Mouse (Mus musculus) kidney, postnatal 4 days (tissue): ENCODE measurements around the gene Camk1d.

Experiments
- DNase-seq, 2 experiments: peaks; one replicate each; pipeline ENCODE4 v3.0.0; 2021; ENCODE audit warnings: mixed read lengths in 2 of 2

Camk1d gene

GRCm38 (mm10) chr2:5714211-5715053 lies at the start of gene Camk1d:
Camk1d (minus strand) TSS chr2:5714515.
- DNase-seq, result peak; percentile 78 to 84

DNA sequence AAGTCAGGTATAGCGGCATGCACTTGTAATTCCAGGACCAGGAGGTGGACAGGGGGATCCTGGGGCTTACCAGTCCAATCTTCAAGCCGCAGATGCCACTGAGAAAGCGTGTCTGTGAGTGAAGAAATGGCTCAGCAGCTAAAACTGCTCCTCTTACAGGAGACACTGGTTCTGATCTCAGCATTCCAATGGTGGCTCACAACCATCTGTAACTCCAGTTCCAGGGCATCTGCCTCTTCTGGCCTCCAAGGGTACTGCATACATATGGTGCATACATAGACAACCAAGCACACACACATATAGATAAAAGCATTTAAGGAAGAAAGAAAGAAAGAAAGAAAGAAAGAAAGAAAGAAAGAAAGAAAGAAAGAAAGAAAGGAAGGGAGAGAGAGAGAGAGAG lies 47.7 kb upstream of the Camk1d start:
- no peak for DNase-seq

DNA sequence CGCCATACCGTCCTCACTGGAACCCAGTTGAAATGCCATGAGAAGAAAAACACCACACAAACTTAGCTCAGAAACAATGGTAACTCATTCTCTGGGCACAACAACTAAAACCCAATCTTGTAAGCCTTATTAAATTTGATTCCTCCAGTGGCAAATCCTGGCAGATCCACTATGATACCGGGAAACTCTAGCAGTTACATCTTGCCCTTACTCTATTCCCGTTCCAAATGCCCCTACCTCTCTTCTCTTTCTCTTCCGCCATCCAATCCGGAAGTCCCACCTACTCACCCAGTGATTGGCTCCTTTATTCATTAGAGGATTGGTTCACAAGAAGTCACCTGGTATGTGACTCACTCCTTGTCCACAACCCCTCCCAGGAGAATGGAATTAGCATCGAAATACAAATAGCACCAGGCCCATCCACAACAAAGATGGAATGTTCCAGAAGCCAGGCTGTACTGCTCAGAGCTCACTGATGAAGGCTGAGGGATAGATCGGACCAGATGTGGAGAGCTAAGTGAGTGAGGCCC lies 46.2 kb upstream of the Camk1d start:
- DNase-seq, result no peak

DNA sequence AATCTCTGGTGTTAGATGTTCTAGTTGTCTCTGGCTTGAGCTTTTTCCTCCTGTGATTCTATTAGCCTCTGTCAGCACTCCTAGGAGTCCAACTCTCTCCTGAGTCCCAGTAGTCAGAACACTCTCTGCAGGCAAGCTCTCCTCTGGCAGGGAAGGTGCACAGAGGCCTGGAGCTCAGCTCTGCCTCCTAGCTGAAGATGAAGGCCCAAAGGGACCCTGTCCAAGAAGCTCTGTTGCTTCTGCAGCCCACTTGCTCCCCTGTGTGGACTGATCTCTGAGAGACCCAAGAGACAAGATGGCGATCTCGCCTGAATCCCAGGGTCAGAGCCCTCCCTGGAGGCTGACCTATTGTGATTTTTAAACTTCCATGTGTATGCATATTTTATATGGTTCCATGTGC lies 44.3 kb upstream of the Camk1d start:
- no peak for DNase-seq

DNA sequence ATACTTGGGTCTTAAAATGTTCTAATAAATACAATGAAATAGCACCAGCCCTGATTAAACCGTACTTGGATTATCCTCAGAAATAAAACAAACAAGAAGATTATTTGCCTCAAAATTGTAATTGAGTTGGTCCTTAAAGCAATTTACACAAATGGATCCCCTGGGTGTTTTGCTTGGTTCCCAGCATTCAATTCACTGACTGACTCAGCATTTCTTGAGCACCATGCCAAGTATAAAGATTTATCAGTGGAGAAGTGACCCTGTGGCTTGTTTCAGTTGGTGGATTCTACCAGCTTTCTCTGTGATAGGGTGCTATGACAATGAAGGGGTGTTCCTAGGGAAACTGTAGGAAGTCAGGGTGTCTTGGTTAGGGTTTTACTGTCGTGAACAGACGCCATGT lies 36.6 kb upstream of the Camk1d start:
- no peak for DNase-seq

DNA sequence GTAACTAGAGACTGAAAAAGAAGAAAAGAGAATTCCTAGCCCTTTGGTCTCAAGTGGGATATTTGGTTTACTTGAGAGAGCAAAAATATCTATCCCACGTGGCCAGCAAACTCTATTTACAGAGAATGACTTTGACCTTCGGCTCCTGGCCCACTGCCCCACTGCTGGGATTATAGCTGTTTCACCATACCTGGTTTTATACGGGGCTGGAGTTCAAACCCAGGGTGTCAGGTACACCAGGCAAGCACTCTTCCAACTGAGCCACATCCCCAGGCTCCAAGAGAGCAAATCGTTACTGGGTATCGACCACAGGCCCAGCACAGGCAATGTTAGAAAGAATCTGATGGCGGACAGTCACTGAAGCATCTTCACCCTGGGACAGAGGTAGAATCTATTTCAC lies 34.9 kb upstream of the Camk1d start:
- DNase-seq, result no peak

DNA sequence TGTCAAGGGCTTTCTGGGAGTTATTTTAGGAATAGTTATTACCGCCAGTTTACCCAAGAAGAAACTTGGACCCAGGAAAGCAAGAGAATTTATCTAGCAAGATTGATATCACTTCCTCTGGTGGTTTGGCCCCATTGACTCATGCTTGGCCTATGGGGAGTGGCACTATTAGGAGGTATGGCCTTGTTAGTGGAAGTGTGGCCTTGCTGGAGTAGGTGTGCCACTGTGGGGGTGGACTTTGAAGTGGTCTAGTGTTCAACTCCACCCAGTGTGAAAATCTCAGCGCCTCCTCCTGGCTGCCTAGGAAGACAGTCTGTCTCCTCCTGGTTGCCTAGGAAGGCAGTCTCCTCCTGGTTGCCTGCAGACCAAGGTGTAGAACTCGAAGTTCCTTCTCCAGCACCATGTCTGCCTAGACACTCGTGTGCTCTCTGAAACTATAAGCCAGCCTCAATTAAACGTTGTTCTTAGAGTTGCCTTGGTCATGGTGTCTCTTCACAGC lies 33.3 kb upstream of the Camk1d start:
- DNase-seq, result no peak

DNA sequence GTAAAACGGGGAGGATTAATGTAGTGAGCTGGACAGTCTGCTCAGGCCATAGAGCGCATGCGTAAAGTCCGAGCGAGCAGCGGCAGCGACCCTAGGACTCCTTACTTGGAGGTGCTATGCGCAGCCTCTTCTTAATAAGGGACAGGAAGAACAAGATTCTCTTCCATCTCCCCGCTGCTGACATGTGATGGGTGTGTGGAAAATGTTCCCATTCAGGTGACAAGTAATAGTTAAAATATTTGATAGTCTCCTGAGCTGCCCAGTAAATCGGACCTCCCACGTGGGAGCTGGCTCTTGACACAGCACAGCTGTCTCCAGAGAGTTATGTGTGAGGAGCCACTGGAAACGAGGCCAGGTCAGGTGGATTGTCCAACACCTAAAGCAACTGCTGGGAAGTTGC lies 32.2 kb upstream of the Camk1d start:
- DNase-seq, result peak; percentile 69 to 75

DNA sequence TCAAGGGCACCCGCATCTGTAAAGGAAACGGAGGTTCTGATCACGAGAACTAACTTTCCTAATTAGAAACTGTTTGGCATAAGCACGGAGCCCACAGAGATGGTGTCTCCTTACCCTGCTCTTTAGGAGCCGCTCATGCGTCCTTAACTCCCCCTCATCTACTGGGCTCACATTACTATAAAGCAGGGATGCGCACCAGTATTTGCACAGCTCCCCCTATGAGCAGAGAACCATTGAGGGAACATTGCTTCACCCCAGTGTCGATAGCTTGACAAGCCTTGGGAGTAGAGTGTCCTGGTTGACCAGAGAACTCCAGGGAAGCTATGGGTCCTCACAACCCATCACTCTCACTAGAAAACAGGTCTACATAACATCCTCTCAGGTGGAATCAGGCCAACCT lies 29.6 kb upstream of the Camk1d start:
- no peak for DNase-seq

DNA sequence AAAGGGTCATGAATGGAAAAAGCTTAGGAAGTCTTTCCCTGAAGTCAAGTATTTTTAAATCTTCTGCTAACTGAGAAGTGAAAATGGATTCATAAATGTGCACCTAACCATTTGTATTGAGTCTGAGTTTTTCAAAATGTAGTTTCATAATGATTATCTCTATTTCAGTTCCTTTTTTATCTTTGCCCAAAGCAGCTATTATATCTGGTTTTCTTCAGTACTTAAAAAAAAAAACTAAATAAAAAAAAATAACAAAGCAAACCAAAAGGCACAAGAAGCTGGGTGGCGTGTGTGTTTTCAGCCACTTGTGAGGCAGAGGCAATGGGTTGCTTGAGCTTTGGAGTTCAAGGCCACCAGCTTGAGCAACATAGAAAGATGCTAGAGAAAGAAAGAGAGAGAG lies 26.6 kb upstream of the Camk1d start:
- DNase-seq, result no peak

- DNase-seq, result no peak
Observed at GRCm38 (mm10) chr2:5735881-5736280, 21.6 kb upstream of the Camk1d start.

GRCm38 (mm10) chr2:5733300-5734085 lies 19.2 kb upstream of the Camk1d start:
- no peak for DNase-seq

DNA sequence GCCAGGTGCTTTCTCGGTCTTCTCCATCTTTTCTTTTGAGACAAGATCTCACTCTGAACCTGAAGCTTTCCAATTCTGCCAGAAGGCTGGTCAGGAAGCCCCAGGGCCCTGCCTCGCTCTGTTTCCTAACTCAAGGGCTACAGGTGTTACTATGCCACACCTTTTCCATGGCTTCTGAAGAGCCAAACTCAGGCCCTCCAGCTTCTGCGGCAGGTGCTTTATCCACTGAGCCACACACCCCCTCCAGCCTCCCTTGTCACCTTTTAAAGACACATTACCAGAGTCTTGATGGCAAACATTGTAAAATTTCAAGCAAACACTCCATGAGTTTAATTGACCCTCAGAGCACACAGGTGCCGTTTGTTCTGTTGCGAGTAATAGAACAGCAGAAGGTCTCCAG lies 17.7 kb upstream of the Camk1d start:
- DNase-seq, result no peak

- no peak for DNase-seq
Observed at GRCm38 (mm10) chr2:5730364-5730792, 16.1 kb upstream of the Camk1d start.

- DNase-seq, result no peak
Observed at GRCm38 (mm10) chr2:5729931-5730330, 15.6 kb upstream of the Camk1d start.

DNA sequence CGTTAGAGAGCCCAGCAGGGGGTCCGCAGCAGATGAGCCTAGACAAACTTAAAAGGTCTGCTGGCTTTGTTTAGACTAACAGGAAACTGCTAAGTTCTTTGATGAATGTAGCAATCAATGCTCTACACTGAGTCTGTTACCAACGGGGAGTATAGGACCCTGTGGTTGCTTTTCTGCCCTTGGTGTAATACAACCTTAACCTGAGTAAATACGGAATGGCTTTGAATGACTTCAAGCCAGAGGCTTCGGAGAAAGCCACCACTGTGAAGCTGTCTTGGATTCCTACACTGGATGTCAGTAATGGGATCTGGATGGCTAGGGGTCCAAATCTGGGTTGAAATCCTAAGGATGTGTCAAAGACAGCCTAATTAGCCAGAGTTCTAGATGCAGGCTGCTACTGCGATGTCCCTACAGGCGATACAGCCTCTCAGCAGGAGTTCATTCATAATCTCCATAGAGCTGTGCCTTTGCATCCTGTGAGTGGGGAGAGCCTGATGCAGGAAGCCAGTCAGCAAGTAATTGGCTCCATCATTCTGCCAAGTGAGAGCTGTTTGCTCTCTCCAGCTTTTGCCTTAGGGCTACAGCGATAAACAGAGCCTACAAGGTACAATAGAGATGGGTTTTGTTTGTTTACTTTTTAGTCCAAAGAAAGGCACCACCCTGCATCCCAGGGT lies 10.8 kb upstream of the Camk1d start:
- DNase-seq, result no peak

- no peak for DNase-seq
Observed at GRCm38 (mm10) chr2:5717675-5718074, 3.4 kb upstream of the Camk1d start.

- no peak for DNase-seq
Observed at GRCm38 (mm10) chr2:5715544-5715943, 1.2 kb upstream of the Camk1d start.

- DNase-seq, result no peak
Observed at GRCm38 (mm10) chr2:5715054-5715410, 717 bp upstream of the Camk1d start.

DNA sequence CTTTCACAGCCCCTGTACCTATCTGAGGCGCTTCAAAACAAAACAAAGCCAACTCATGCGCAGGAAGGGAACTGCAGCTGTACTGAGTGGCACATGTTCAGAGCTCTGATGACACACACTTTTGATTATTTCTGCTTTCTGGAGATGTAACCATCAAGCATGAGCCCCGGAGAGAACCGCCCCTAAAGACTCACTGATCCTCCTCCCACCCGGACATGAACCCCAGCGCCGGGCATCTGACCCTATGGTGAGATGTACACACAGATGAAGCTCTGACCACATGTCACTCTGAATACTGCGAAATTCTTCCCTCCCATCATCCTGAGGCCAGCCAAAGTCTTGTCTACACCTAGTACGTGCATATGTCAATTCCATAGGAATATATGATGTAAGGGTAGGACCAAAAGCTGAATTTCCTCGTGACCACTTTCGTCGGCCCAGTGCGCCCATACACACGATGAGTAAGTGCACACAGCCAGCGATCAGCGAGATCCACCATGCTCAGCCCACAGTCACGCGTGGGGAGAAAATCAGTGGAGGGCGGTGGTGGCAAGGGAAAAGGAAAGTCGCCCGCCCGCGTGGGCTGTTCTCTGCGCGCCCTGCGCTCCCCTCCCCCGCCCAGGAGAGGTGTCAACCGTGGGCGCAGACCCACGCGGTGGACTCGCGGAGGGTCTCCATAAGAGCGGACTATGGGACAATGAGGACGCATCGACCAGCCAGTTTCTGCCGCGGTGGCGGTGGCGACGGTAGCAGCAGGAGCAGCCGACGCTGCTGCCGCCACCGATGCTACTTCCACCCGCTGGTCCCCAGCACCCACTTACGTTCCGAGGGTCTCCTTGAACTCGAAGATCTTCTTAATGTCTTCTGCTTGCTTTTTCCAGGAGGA lies 747 bp downstream of the Camk1d start:
- DNase-seq, result peak; percentile 27 to 32

DNA sequence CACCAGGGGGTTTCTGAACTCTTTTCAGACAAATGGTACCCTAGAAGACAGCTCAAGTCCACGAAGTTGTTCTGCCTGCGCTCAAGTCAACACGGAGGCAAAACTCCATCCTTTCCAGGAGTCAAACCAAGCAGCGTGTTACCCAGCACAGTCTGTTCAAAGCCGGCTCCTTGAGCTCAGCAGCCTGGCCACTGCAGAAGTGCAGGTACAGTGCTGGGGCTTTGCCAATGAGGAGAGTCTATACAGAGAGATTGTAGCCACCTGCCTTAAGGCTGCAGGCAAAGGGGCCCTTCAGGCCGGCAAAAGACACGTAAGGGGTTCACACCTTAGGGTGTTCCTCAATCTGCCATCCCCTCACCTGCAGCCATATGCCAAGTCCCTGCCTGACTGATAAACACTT lies 2.1 kb downstream of the Camk1d start:
- no peak for DNase-seq

DNA sequence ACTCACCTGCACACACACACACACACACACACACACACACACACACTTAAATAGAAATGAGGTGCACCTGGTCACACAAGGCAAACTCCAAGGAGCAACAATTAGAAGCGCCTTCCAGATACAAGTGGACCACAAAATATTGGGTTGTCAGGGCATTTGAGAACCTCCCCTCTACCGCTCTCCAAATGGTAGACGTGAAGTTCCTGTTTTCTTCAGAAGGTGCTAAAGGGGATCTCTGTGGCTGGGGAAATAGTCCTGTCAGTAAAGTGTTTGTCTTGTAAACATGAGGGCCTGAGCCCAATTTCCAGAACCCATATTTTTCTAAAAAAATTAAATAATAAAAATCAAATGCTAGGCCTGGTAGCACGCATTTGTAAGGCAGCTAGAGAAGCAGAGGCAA lies 4.4 kb downstream of the Camk1d start:
- DNase-seq, result no peak
